Mouse (Mus musculus): ENCODE results near the gene Fry.

Fry gene

DNA sequence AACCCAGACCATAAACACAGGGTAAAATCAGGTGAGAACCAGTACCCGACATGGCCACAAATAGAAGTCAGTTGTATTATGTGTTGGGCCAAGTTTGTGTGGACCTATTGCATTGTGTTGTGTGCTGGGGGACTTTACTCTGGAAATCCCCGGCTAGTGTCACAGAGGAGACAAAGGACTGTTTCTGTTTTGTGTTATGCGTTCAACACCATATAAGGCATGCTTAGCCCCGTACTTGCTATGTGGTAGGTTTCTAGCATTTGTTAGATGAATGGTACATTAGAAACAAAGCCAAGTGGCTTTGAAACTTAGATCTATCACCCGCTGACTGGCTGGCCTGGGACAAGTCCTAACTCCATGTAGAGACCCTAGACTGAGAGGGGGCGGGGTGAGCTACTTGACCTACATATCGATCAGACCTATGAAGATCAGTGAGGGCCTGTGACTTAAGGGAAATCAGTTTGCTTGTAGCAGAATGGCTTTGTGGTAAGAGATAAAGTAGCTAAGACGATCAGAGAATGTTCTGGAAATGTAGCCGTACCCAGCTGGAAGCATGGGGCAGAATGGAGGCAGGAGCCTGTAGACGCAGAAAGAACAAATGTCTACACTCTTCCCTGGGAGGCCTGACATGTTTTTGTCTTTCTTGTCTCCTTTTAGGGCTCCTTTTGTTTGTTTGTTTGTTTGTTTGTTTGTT, 105.2 kb downstream of the Fry start:
- WGBS = 77% methylated on average over 10 of the region's 10 CpGs

DNA sequence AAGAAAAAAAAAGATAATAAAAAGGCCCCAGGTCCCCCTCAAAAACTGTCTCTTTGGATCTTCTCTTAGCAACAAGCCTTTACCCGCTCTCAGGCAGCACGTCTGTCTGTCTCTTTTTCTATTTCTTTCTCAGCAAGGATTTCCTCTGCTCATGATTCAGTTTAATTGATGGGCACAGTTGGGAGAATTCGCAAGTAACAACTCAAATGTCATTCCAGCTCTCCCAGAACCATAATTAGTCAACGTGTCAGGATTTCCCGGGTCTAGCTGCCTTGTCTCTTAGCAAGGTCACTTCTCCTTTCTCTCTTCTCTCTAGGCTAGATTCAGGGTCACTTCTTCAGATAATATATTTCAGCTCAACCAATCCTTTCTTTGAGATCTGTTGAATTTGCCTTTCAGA, 110.6 kb downstream of the Fry start:
- WGBS = 58% methylated on average over 5 of the region's 5 CpGs

DNA sequence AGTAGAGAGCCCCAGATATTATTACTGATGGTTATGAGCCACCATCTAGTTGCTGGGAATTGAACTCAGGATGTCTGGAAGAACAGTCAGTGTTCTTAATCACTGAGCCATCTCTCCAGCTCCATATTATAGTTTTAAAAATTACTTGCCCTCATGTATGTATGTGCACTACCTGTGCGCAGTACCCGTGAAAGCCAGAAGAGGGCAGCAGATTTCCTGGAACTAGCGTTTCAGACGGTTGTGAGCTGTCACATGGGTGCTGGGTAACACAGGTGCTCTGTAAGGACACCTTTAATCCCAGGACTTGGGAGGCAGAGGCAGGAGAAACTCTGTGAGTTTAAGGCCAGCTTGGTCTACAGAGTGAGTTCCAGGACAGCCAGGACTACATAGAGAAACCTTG, 111.3 kb downstream of the Fry start:
- WGBS = 94% methylated on average over 4 of the region's 4 CpGs

DNA sequence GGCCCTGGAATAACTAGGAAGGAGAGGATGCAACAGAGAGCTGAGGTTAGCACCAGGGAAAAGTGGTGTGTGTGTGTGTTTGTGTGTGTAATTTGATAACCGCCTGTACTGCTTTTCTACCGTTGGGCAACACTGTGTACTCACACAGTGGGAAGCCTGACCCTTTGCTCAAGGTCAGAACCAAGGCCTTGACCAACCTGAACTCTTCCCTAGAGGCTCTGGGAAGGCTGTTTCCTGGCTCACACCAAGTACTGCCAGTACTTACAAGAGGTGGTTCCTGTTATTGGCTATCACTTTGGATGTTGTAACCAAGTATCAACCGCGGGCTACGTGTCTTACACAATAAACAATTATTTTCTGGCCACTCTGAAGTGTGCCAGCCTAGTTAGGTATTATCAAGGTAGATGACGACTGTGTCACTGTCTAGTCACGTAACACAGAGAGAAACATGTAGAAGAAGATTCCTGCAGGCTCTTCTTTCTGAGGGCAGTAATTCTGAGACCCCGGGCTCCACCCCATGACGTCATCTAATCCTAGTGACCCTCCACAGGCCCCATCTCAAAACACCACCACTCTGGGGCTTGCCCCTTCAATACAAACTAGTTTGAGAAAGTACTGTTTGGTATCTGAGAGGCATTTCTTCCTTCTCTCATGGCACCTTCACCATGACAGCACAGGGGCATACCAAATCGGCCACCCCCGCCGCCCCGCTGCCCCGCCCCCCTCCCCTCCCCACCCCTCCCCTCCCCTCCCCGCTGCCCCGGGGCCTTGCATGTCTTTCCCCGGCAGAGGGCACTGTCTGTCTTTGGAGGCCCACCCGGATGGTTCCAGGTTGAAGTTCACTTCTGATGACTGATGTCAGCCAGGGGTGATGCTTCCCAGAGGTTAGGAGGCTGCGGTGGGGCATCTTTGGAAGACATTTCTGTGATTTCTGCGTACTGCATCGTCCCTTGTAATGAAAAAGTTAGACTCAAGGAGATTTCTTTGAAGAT, 114.0 kb downstream of the Fry start:
- WGBS = 31% methylated on average over 18 of the region's 21 CpGs

DNA sequence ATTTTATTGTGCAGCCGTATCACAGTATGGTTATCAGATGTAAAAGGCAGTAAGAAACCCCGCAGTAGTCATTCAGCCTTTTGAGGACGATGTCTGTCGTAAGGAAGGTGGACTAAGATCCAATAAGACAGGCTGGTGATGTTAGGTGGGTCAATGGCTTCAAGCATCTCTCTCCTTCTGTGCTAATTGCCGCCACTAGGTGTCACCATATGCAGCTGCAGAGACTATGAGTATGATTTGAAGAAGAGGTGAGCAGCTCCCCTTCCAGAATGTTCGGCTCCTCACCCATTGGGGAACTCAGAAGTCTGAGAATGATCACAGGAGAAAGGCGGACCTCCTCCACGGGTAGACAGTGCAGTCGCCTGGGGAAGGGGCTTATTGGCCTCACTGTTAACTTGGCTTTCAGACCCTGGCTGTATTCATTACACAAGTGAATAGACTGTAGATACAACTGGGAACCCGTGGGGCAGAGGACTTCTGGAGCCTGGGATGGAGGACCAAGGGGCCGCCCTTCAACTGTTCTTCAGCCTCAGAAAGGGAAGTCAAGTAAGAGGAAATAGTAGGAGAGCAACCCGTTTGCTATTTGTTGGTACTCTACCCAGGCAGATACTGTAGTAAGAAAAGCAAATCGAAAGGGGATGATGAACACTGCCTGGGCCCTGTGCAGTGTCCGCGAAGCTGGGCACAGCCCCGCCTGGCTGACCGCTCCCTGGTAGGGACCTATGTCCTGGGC, 114.9 kb downstream of the Fry start:
- 51% methylated on average over 17 of the region's 17 CpGs for WGBS

DNA sequence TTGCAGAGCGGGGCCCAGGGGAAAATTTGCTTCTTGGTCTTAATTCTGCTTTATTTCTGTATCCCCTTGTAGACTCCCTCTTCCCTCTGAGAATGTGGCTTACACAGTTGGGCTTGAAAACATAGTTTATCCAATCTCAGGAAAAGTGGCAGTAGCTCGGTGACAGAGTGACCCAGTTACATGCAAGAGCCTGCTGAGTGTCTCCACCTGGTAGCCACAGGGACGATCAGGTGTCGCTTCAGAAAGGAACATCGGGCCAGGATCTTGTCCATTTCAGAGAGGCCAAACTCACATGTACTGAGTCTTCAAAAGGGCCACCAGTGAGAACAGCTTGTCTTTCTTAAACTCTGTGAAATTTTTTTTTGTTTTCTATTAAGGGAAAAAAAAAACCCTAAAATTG, 117.5 kb downstream of the Fry start:
- WGBS = 91% methylated on average over 5 of the region's 5 CpGs

DNA sequence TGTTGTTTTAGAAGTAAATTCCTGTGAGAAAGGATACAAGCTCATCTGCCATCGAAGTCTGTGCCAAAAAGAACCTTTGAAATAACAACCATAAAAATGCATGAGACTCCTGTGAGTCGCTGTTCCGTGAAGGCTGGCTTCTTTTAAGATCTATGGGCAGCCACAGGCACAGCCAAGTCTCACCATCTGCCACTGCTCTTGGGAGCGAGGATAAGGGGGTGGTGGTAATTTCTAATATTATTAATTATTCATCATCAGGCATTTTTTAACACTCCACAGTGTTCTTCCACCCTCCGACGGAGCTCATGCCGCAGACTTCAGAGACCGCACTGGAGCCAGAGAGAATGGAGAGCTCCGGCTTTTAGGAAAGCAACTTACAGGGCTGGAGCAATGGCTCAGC, 123.2 kb downstream of the Fry start:
- 68% methylated on average over 9 of the region's 9 CpGs for WGBS

DNA sequence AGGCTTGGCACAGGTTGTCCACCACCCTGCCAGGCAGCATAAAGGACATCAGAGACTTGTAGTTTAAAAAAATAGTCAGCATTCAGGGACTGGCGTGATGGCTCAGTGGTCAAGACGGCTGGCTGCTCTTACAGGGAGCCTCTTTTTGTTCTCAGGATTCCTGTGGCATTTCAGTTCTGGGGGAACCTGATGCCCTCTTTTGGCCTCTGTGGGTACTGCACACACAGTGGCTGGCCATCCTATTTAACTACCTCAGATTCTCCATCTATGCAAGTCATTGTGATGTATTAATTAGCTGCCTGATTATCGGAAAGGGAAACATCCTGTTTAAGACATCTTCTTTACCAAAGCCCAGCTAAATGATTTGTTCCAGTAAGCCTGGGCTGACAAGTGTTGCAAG, 128.3 kb downstream of the Fry start:
- WGBS = 80% methylated on average over 3 of the region's 3 CpGs

DNA sequence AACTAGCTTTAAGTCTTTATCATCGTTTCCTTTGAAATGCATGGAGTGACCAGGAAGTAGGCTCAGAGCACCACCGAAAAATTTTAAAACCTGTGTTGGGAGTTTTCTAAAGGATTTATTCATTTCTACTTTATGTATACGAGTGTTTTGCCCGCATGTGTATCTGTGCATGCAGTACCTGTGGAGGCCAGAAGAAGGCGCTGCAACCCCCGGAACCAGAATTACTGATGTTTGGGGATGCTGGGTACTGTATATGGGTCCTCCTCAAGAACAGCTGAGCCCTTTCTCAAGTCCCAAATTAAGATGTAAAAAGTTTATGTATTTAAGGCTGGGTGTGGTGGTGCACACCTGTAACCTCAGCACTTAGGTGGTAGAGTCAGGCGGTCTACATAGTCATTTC, 139.3 kb downstream of the Fry start:
- 81% methylated on average over 7 of the region's 7 CpGs for WGBS

DNA sequence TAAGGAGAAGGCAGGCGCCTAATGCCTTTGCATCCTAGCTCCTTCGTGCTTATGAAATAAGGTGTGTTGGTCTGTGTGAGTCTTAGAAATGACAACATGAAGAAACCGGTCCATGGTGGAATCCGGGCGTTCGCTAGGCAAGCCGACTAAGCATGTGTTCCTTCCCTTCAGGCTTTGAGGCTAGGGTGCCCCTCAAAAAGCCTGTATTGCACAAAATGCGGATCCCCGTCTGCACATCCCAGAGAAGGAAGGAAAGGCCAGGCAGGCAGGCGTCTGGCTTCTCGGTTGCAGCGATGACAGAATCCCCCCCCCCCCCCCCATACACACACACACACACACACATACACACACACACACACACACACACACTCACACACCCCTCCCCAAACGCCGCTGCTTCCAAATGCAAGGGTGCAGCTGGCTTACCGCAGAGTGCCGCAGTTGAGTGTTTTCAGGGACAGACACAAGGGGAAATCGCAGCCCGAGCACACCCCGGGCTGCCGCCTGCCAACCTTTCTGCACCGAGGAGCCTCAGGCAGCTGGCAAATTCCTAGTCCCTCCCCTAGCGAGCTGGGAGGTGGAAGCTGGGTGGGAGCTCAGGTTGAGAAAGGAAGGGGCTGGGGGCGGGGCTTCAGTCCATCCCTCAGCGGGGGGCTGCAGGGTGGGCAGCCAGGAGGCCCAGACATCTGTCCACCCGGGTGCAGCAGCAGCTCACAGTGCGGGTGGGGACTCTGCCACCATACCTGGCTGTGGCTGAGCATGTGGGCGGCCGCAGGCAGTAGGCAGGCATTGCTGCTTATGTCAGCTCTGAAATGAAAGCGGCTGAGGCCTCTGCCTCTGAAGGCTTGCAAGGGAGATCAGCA, 141.0 kb downstream of the Fry start:
- WGBS = 2% methylated on average over 29 of the region's 29 CpGs

DNA sequence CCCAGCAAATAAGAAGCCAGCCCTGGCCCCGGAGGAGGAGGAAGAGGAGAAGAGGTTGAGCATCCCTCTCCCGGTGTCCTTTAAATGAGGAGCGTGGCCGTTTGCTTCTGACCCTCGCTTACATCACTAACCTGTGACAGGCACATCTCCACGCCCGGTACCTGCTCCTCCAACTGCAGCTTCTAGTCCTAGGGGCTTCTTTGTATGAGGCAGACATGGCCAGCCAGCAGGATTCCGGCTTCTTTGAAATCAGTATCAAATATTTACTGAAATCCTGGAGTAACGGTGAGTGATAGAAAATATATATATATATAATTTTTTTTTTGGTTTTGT, 141.6 kb downstream of the Fry start:
- 18% methylated on average over 9 of the region's 9 CpGs for WGBS

DNA sequence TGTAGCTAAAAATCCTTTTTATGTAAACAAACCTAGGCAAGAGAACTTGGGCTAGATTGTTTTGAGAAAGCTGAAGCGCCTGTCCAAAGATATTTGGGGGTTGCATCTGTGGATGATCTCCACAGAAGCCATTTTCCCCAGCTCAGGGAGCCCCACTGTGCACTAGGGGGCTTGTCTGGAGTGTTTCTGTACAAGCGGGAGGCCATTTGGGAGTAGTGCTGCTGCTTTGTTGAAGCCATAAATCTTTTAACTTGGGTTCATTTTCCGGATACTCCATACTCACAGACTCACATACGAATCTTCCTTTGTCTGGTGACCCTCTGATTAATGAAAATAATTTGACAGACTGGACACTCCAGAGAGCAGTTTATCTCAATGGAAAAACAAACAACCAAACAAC, 142.9 kb downstream of the Fry start:
- 22% methylated on average over 4 of the region's 4 CpGs for WGBS

DNA sequence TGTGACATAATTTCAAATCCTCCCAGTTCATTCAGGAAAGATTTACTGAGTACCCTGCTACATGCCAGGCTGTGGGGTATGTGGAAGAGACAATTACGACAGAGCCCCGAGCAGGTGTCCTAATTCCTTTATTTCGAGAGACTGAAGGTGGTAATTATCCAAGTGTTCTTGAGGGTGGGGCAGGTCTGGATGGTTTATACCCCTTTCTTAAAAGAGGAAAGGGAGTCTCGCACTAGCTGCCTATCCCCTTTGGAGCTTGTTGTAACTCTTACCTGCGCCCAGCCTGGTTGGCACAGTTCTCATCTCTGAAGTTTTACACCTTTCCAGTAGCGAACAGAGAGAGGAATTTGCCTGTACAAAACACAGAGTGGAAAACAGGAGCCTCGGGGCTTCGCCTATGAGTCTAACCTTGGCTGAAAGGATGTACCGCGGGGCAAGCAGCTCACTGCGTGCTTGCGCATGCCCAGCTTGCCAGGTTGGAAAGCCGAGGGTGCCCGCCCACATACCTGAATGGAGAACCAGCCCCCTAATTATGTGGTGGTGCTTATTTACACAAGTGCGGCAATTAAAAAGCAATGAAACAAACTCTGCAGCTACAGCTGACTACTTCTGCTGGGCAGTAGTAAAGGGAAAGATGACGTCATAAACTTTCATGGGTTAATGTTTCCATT, 143.7 kb downstream of the Fry start:
- WGBS = 21% methylated on average over 16 of the region's 16 CpGs

DNA sequence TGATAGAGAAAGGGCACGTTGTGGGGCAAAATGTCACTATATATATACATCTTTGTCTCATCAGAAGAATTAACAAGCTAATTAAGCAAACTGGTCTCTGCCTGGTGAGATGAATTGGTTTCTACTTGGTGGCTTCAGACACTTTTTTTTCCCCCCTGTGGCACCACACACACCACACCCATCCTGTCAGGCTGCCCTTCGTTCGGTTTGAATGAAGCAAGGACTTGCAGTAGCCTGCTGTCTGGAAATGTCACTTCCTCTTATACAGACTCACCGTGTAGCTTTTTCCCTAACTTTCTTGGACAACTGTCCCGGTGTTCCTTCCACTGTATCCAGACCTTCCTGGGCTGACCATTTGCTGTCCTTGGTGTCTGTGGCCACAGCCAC, 144.3 kb downstream of the Fry start:
- WGBS = 20% methylated on average over 5 of the region's 5 CpGs

DNA sequence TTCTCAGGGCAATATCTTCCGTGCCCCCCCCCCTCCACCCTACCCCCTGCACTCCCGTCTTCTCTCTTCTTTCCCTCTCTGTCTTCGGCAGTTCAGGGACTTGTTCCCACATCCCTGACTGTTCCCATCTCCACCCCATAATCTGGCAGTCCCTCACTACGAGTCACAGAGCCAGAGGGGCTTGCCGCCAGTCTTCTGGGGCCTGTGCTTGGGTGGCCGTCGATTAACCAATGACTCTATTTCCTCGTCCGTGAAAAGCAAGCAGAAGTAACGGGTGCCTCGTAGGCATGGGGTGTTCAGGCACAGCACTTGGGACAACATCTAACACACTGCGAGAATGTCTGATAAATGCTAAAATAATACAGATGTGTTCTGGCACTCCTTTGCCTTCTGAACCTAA, 144.7 kb downstream of the Fry start:
- WGBS = 48% methylated on average over 12 of the region's 12 CpGs

DNA sequence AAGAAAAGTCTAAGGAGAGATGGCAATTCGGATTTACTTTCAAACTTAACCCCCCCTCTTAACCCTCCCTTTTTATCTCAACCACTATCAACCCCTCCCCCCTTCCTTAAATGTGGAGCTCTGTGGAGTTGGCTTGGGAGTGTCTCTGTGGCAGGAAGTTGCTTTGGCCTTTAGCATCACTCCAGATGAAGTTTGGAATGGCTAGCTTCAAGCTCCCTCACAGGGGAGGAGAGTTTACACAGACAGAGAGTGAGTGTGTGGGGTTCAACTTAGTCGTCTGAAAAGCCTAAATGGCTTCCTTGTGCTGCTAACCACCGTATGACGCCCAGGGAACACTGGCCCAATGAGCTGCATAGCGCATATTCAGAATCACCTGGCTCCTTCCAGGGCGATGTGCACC, 145.2 kb downstream of the Fry start:
- WGBS = 70% methylated on average over 6 of the region's 6 CpGs

DNA sequence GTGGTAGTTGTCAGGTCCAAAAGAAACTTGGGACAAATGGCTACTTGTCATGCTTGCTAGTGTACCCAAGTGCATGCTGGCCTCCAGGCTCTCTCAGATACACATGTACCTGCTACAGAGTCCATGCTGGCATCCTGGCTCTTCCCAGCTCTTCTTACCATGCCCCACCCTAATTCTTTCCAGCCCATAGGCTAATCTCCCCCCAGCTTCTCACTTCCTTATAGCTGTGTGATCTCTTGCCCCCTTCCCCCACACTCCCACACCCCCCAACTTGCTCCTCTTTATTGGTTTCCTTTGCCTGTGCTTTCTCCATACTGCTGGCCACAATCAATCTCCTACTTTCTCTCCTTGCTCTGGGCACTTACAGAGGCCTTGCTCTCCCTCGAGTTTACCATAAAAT, 146.6 kb downstream of the Fry start:
- WGBS = 56% methylated on average over 1 of the region's 1 CpGs

DNA sequence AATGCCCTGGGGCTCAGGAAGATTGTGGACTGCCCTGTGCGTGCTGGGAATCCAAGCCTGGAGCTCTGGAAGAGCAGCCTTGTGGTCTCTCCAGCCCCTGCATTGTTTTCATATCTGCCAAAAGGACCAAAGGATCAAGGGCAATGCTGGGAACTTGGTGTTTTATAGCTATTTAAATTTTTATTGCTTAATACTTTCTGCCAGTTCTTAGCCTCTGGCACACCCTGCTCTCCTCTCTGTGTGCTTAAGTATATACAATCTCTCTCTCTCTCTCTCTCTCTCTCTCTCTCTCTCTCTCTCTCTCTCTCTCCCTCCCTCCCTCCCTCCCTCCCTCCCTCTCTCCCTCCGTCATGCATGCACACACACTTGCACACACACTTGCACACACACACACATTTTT, 147.5 kb downstream of the Fry start:
- WGBS = 68% methylated on average over 2 of the region's 2 CpGs

DNA sequence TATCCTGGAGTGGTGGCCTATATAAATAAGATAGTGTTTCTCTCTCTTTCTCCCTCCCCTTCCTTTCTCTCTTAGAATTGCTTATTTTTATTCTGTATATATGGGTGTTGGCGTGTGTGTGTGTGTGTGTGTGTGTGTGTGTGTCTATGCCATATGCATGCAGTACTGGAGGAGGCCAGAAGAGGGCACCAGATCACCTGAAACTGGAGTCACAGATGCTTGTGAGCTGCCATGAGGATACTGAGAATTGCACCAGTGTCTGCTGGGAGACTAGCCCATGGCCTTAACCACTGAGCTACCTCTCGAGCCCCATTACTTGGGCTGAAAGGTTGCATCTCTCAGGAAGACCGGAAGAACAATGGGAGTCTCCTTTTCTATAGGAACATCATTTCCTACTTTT, 149.8 kb downstream of the Fry start:
- 98% methylated on average over 3 of the region's 3 CpGs for WGBS

DNA sequence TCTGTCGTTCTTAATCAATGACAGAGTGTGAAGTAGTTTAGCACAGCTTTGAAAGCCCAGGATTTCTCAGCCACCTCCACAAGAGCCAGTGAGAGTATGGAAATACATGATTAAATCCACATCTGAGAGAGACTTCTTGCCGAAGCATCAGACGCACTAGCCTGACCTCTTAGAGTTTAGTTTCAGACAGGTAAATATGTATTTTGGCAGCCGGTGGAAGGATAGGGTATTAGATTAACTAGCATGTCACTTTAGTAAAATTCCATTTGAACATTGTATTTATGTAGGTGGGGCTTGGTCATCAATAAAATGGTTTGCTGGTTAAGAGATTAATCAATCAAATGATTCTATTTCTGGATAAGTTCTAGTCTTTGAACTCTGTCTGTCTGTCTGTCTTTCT, 152.0 kb downstream of the Fry start:
- WGBS = 49% methylated on average over 4 of the region's 4 CpGs

DNA sequence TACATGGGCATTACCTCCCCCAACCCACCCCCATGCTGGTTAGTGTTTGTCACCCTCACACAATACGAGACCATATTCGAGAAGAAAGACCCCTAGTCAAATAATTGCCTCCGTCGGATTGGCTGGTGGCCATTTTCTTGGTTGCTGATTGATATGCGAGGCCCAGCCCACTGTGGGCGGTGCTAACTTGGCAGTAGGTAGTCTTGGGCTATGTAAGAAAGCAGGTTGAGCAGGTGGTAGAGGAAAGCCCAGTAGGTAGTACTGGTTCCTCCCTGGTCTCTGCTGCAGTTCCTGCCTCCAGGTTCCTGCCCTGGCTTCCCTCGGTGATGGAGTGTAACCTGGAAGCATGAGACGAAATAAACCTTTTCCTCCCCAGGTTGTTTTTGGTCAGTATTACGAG, 153.7 kb downstream of the Fry start:
- 81% methylated on average over 9 of the region's 9 CpGs for WGBS

Data from cerebral cortex, adult 2 months (tissue).